Mouse (Mus musculus): ENCODE data around the gene Dck.

GRCm38 (mm10) chr5:88764987-88765481, at the start of gene Dck:
- TF ChIP-seq CTCF (IDR thresholded peaks at IDR 0.05; ENCODE audit: low read depth, low read length), result no peak
- no peak for TF ChIP-seq POLR2A (IDR thresholded peaks at IDR 0.05; ENCODE audit: extremely low read depth, insufficient read depth, low read length)

Measured in liver, adult 2 months (tissue).